Mouse (Mus musculus) limb, embryonic 14.5 days (tissue): ENCODE measurements at regions not wholly inside any gene's neighbourhood (a gene's known extent, or its start where the extent isn't known, plus 50 kb on each side); places are given as distances from the start of the nearest gene placed in this dataset.

Experiments
- ATAC-seq: fragments of 200-750 bp; cut with Nextera tagmentation; 2 replicates; pipeline ENCODE4 v1.8.0; 2017; ENCODE audit warnings: low read depth, moderate number of reproducible peaks, moderate TSS enrichment; ENCODE audit not compliant: low FRiP score
- DNase-seq: peaks from one replicate; pipeline ENCODE4 v3.0.0-alpha.2; 2015; ENCODE audit warnings: low spot score
- H3K27ac ChIP-seq: fragments of 300-500 bp; sonication (generic); replicated peaks from 2 replicates; pipeline ENCODE4 v1.5.1; 2014; ENCODE audit warnings: low read depth, mild to moderate bottlenecking, low read length, moderate library complexity, mixed read lengths
- H3K27me3 ChIP-seq: fragments of 300-500 bp; sonication (generic); 2 replicates; pipeline ENCODE4 v1.6.1; 2014; ENCODE audit warnings: low read length, mixed read lengths; ENCODE audit not compliant: control insufficient read depth, insufficient read depth
- H3K36me3 ChIP-seq: fragments of 300-500 bp; sonication (generic); 2 replicates; pipeline ENCODE4 v1.6.1; 2014; ENCODE audit warnings: mild to moderate bottlenecking, low read length, moderate library complexity, mixed read lengths; ENCODE audit not compliant: control insufficient read depth, insufficient read depth
- H3K4me1 ChIP-seq: fragments of 300-500 bp; sonication (generic); 2 replicates; pipeline ENCODE4 v1.6.1; 2014; ENCODE audit warnings: antibody characterized with exemption, low read length, mixed read lengths; ENCODE audit not compliant: control insufficient read depth, insufficient read depth
- H3K4me2 ChIP-seq: fragments of 300-500 bp; sonication (generic); replicated peaks from 2 replicates; pipeline ENCODE4 v1.6.1; 2014; ENCODE audit warnings: low read depth, mild to moderate bottlenecking, low read length, moderate library complexity; ENCODE audit not compliant: severe bottlenecking
- H3K4me3 ChIP-seq: fragments of 300-500 bp; sonication (generic); replicated peaks from 2 replicates; pipeline ENCODE4 v1.5.1; 2014; ENCODE audit warnings: low read length
- H3K9ac ChIP-seq: fragments of 300-500 bp; sonication (generic); 2 replicates; pipeline ENCODE4 v1.6.1; 2014; ENCODE audit warnings: mild to moderate bottlenecking, low read depth, low read length, moderate library complexity; ENCODE audit not compliant: severe bottlenecking
- H3K9me3 ChIP-seq: fragments of 300-500 bp; sonication (generic); 2 replicates; pipeline ENCODE4 v1.6.1; 2016; ENCODE audit warnings: low read length; ENCODE audit not compliant: control insufficient read depth
- POLR2A ChIP-seq: fragments of 200-500 bp; IDR thresholded peaks from 2 replicates; pipeline ENCODE4 v1.8.0; 2012; ENCODE audit warnings: inconsistent platforms, mild to moderate bottlenecking, moderate library complexity, borderline replicate concordance; ENCODE audit not compliant: insufficient read depth, insufficient read length; ENCODE audit errors: extremely low read depth
- WGBS: fragments of 180-500 bp; shearing (Covaris S2); extraction: QIAGEN DNeasy Blood & Tissue Kit; methylation state at CpG from one replicate; pipeline ENCODE4 v1.1.7; 2014; 5-methylcytosine and 5-hydroxymethylcytosine counted together

DNA sequence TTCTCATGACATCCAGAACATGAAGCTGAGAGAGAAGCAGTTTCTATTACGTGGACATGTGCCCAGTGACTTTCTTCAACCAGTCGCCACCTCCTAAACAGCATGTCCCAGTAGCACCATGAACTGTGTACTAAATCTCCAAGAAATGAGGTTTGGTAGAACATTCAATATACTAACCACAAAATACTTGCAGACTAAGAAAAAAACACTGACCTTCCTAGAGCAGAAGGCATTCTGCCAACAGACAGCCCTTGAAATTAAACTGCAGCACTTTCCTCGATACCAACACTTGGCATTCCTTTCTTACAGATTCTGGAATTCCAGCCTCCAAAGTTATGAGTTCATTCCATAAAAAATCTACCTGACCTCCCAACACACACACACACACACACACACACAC, 166.6 kb downstream of the Atp6ap1l start:
- no peak overlapping the region for H3K4me2 ChIP-seq
- TF ChIP-seq POLR2A: no peak
- no peaks in the 10 kb centered on the region for H3K36me3 ChIP-seq
- peaks cover 5% of the 10 kb centered on the region; the same call in 1 of the 2 replicates for H3K4me1 ChIP-seq
- no peaks in the 10 kb centered on the region for H3K27me3 ChIP-seq
- no peaks in the 10 kb centered on the region for H3K9me3 ChIP-seq
- H3K9ac ChIP-seq: no peak overlapping the region
- no peak overlapping the region for H3K4me3 ChIP-seq
- peak; percentile 66 for ATAC-seq
- WGBS: 42% methylated on average over 3 of the region's 3 CpGs
- DNase-seq: peak; percentile 71
- peak overlapping the region; percentile 46; the same call in 1 of the 2 replicates for H3K27ac ChIP-seq

DNA sequence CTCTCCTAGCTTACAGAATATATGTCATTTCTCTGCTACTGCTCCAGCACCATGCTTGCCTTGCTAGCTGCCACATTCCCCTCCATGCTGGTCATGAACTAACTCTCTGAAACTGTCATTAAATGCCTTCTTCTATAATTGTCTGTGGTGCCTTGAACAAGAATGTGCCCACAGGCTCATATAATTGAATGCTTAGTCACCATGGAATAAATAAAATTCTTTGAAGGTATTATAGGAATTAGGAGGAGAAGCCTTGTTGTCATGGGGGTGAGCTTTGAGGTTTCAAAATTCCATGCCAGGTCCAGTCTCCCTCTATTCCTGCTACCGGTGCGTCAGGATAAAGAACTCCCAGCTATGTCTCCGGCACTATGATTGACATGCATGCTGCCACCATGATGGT, 171.9 kb downstream of the Atp6ap1l start:
- Histone ChIP-seq H3K4me1 (no peaks in the 10 kb centered on the region), H3K9ac (no peak overlapping the region), H3K27me3 (no peaks in the 10 kb centered on the region), H3K36me3 (no peaks in the 10 kb centered on the region), H3K27ac (no peak overlapping the region), H3K4me2 (no peak overlapping the region), H3K9me3 (no peaks in the 10 kb centered on the region), H3K4me3 (no peak overlapping the region)
- no peak for TF ChIP-seq POLR2A
- WGBS: 85% methylated on average over 3 of the region's 3 CpGs
- ATAC-seq: no peak
- no peak for DNase-seq

DNA sequence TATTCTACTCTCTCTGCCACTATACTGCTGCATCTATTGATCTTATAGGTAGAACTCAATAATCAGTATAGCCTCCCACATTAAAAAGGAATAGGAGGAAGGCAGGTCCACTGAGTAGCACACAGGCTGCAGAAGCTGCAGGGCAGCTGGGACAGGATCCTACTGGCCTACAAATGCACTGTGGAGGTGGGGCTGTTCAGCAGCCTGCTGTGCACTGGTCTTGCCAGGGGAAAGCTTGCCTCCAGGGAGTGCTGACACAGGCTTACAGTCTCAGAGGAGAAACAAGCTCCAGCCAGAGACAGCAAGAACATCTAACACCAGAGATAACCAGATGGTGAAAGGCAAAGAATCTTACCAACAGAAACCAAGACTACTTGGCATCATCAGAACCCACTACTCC, 176.1 kb downstream of the Atp6ap1l start:
- Histone ChIP-seq H3K4me2 (no peak overlapping the region), H3K27ac (no peak overlapping the region), H3K9ac (no peak overlapping the region), H3K27me3 (no peaks in the 10 kb centered on the region), H3K4me3 (no peak overlapping the region), H3K4me1 (no peaks in the 10 kb centered on the region), H3K36me3 (no peaks in the 10 kb centered on the region), H3K9me3 (no peaks in the 10 kb centered on the region)
- no peak for ATAC-seq
- TF ChIP-seq POLR2A: no peak
- no peak for DNase-seq

DNA sequence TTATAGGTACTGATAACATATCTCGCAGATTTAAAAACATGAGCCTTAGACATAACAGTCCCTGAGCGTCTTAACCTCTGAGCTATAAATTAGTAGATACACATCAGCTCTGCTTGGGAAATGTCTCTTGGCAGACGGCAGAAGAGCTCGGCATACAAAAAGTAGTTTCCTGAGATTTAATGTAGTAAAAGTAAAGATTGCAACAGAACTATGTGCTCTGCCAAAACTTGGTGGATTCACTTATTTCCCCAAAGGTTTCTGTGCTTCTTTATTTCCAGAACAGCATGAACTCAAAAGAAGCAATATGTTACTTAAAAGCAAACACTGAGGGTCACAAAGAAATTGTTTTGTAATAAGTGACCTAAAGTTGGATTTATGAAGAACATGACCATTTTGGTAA, 177.3 kb downstream of the Atp6ap1l start:
- Histone ChIP-seq H3K9me3 (no peaks in the 10 kb centered on the region), H3K4me2 (no peak overlapping the region), H3K27ac (no peak overlapping the region), H3K4me1 (peaks cover 4% of the 10 kb centered on the region; the same call in 1 of the 2 replicates), H3K36me3 (no peaks in the 10 kb centered on the region), H3K9ac (no peak overlapping the region), H3K27me3 (no peaks in the 10 kb centered on the region), H3K4me3 (no peak overlapping the region)
- DNase-seq: peak; percentile 52
- no peak for ATAC-seq
- TF ChIP-seq POLR2A: no peak
- WGBS: 56% methylated on average over 4 of the region's 4 CpGs

DNA sequence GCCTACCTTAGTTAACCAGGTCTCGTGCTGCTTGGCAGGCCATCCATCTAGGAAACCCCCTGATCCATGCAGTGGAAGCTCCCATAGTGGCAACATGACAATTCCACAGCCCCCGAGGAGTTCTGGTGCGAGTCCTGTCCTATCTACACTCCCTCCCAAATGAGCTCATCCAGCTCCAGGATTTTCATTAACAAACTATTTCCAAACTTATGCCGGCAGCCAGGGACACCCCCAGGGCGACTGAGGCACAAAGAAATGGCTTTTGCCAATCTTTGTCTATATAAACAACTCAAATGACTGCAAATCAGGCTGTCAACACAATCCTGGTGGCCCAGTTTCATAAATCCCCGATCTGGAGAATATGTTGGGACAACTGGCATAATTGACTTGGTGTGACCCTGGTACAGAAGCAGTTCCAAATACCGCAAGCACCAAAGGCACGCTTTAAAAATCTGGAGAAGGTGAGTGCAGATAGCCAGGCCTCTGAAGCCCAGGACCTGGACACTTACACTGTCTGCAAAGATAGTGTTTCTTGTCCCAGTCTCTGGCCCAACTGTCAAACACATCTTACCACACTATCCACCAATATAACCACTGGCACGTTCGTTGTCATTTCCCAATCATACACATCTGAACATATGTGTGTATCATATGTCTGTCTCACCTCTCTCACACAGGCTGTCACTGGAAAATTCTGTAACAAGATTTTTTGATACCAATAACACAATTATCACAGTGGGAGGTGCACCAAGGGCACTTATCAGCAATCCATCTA, 179.9 kb downstream of the Atp6ap1l start:
- DNase-seq: no peak
- WGBS: 85% methylated on average over 10 of the region's 10 CpGs
- Histone ChIP-seq H3K9ac (no peak overlapping the region), H3K4me3 (no peak overlapping the region), H3K27me3 (no peaks in the 10 kb centered on the region), H3K4me2 (no peak overlapping the region), H3K4me1 (peaks cover 9% of the 10 kb centered on the region; the same call in 1 of the 2 replicates), H3K36me3 (no peaks in the 10 kb centered on the region), H3K9me3 (no peaks in the 10 kb centered on the region), H3K27ac (no peak overlapping the region)
- ATAC-seq: no peak
- no peak for TF ChIP-seq POLR2A
